Mouse (Mus musculus) lung, postnatal 0 days (tissue): ENCODE results near the gene Zhx3. TPM values are rescaled to one million over a fixed set of nuclear protein-coding genes. Genes with fewer than 3 reads are reported as not detected.

Source experiments
- ATAC-seq: fragments of 200-750 bp; cut with Nextera tagmentation; 2 replicates; pipeline ENCODE4 v1.8.0; 2017; ENCODE audit warnings: moderate library complexity
- DNase-seq: peaks from one replicate; pipeline ENCODE4 v3.0.0-alpha.2; 2016; ENCODE audit warnings: low spot score
- H3K27ac ChIP-seq: fragments of 300-500 bp; sonication (generic); 2 replicates; pipeline ENCODE4 v1.5.1; 2014; ENCODE audit warnings: antibody characterized with exemption, mild to moderate bottlenecking, low read length, mixed read lengths
- H3K27me3 ChIP-seq: fragments of 300-500 bp; sonication (generic); replicated peaks from 2 replicates; pipeline ENCODE4 v1.6.1; 2014; ENCODE audit warnings: low read length, mixed read lengths; ENCODE audit not compliant: insufficient read depth
- H3K36me3 ChIP-seq: fragments of 300-500 bp; sonication (generic); 2 replicates; pipeline ENCODE4 v1.6.1; 2014; ENCODE audit warnings: low read length, mixed read lengths; ENCODE audit not compliant: insufficient read depth
- H3K4me1 ChIP-seq: fragments of 300-500 bp; sonication (generic); 2 replicates; pipeline ENCODE4 v1.6.1; 2014; ENCODE audit warnings: antibody characterized with exemption, low read depth, low read length, mixed read lengths; ENCODE audit not compliant: insufficient read depth
- H3K4me2 ChIP-seq: fragments of 300-500 bp; sonication (generic); replicated peaks from 2 replicates; pipeline ENCODE4 v1.6.1; 2014; ENCODE audit warnings: low read depth, mild to moderate bottlenecking, low read length, moderate library complexity, mixed read lengths
- H3K4me3 ChIP-seq: fragments of 300-500 bp; sonication (generic); 2 replicates; pipeline ENCODE4 v1.5.1; 2014; ENCODE audit warnings: low read depth, low read length
- H3K9ac ChIP-seq: fragments of 300-500 bp; sonication (generic); replicated peaks from 2 replicates; pipeline ENCODE4 v1.6.1; 2014; ENCODE audit warnings: low read depth, mild to moderate bottlenecking
- H3K9me3 ChIP-seq: fragments of 300-500 bp; sonication (generic); 2 replicates; pipeline ENCODE4 v1.6.1; 2016; ENCODE audit warnings: low read length, mixed read lengths
- CTCF ChIP-seq: IDR thresholded peaks from 2 replicates; pipeline ENCODE4 v1.5.1; 2016; ENCODE audit warnings: antibody characterized with exemption, mild to moderate bottlenecking
- EP300 ChIP-seq: IDR thresholded peaks from 2 replicates; pipeline ENCODE4 v1.6.1; 2016; ENCODE audit warnings: antibody characterized with exemption, mild to moderate bottlenecking, control low read depth
- WGBS: fragments of 180-500 bp; shearing (Covaris S2); extraction: QIAGEN DNeasy Blood & Tissue Kit; methylation state at CpG from one replicate; pipeline ENCODE4 v1.1.7; 2014; 5-methylcytosine and 5-hydroxymethylcytosine counted together
- polyA plus RNA-seq: library from polyadenylated mRNA; unstranded; fragments of >200 nt; fragmentation: Nextera tagmentation; extraction: Ambion mirVana; gene quantifications from 2 replicates; pipeline ENCODE4 v1.2.1, GENCODE M21; 2015

The Zhx3 gene
- polyA plus RNA-seq, 1 experiment from 2014 or later = 10.9 TPM

GRCm38 (mm10) chr2:160734331-160734730, 138.5 kb downstream of the Zhx3 start:
- no peak for DNase-seq
- no peak for TF ChIP-seq EP300
- no peak for TF ChIP-seq CTCF
- Histone ChIP-seq H3K4me3 (peak overlapping the region; percentile 90; the same call in 1 of the 2 replicates), H3K36me3 (no peaks in the 10 kb centered on the region), H3K4me2 (peak overlapping the region; percentile 87), H3K9me3 (no peaks in the 10 kb centered on the region), H3K27me3 (no peaks in the 10 kb centered on the region), H3K9ac (no peak overlapping the region), H3K27ac (no peak overlapping the region; the same call in 1 of the 2 replicates), H3K4me1 (peaks cover 38% of the 10 kb centered on the region; the same call in 1 of the 2 replicates)
- ATAC-seq = no peak
- 57% methylated on average over 3 of the region's 3 CpGs for WGBS

- WGBS = 12% methylated on average over 7 of the region's 7 CpGs
- H3K9me3 ChIP-seq = no peaks in the 10 kb centered on the region
- DNase-seq (no peak), ATAC-seq (no peak)
- no peaks in the 10 kb centered on the region for H3K27me3 ChIP-seq
- H3K4me3 ChIP-seq = peak overlapping the region; percentile 90
- H3K4me2 ChIP-seq = peak overlapping the region; percentile 87
- peaks cover 30% of the 10 kb centered on the region; the same call in 1 of the 2 replicates for H3K4me1 ChIP-seq
- no peaks in the 10 kb centered on the region for H3K36me3 ChIP-seq
- H3K9ac ChIP-seq = peak overlapping the region; percentile 88
- TF ChIP-seq EP300 (no peak), CTCF (no peak)
- peak overlapping the region; percentile 92 for H3K27ac ChIP-seq
Observed at GRCm38 (mm10) chr2:160733131-160733531, 139.7 kb downstream of the Zhx3 start.

GRCm38 (mm10) chr2:160732420-160732995, 140.3 kb downstream of the Zhx3 start:
- no peaks in the 10 kb centered on the region for H3K36me3 ChIP-seq
- H3K27me3 ChIP-seq = no peaks in the 10 kb centered on the region
- no peak for ATAC-seq
- peak overlapping the region; percentile 90 for H3K4me3 ChIP-seq
- H3K9me3 ChIP-seq = no peaks in the 10 kb centered on the region
- H3K4me2 ChIP-seq = peak overlapping the region; percentile 87
- H3K27ac ChIP-seq = peak overlapping the region; percentile 92
- TF ChIP-seq EP300 = no peak
- no peak for TF ChIP-seq CTCF
- H3K4me1 ChIP-seq = peaks cover 23% of the 10 kb centered on the region; the same call in 1 of the 2 replicates
- WGBS = 8% methylated on average over 8 of the region's 9 CpGs
- peak overlapping the region; percentile 88 for H3K9ac ChIP-seq
- DNase-seq = no peak

GRCm38 (mm10) chr2:160731839-160732261, 140.9 kb downstream of the Zhx3 start:
- Histone ChIP-seq H3K4me3 (peak overlapping the region; percentile 90), H3K9ac (peak overlapping the region; percentile 88), H3K4me2 (peak overlapping the region; percentile 87), H3K27me3 (no peaks in the 10 kb centered on the region), H3K4me1 (peaks cover 21% of the 10 kb centered on the region; the same call in 1 of the 2 replicates), H3K36me3 (no peaks in the 10 kb centered on the region), H3K27ac (peak overlapping the region; percentile 92), H3K9me3 (no peaks in the 10 kb centered on the region)
- 1% methylated on average over 23 of the region's 32 CpGs for WGBS
- ATAC-seq = peak; percentile 40
- DNase-seq = peak; percentile 70
- TF ChIP-seq CTCF (peak; percentile 44), EP300 (no peak)

GRCm38 (mm10) chr2:160731117-160731838, 141.5 kb downstream of the Zhx3 start, which contains the start of gene Plcg1:
Plcg1 (plus strand) TSS chr2:160731300.
- Histone ChIP-seq H3K9me3 (no peaks in the 10 kb centered on the region), H3K27me3 (no peaks in the 10 kb centered on the region), H3K4me3 (peak within 1 kb of the TSS; percentile 90), H3K4me2 (peak within 1 kb of the TSS; percentile 87), H3K4me1 (peaks cover 21% of the 10 kb centered on the region; the same call in 1 of the 2 replicates), H3K27ac (peak within 1 kb of the TSS; percentile 92), H3K36me3 (no peaks in the 10 kb centered on the region), H3K9ac (peak within 1 kb of the TSS; percentile 88)
- TF ChIP-seq EP300 (no peak), CTCF (no peak)
- under 1% methylated on average over 32 of the region's 99 CpGs for WGBS
- peak; percentile 96 for DNase-seq
- ATAC-seq = peak; percentile 92

- H3K27ac ChIP-seq = peak overlapping the region; percentile 92; the same call in 1 of the 2 replicates
- H3K9me3 ChIP-seq = no peaks in the 10 kb centered on the region
- H3K4me2 ChIP-seq = peak overlapping the region; percentile 87
- 5% methylated on average over 19 of the region's 19 CpGs for WGBS
- DNase-seq = no peak
- H3K36me3 ChIP-seq = no peaks in the 10 kb centered on the region
- peak overlapping the region; percentile 88 for H3K9ac ChIP-seq
- peak overlapping the region; percentile 90 for H3K4me3 ChIP-seq
- no peak for ATAC-seq
- TF ChIP-seq CTCF = no peak
- no peak for TF ChIP-seq EP300
- peaks cover 21% of the 10 kb centered on the region; the same call in 1 of the 2 replicates for H3K4me1 ChIP-seq
- H3K27me3 ChIP-seq = no peaks in the 10 kb centered on the region
Observed at GRCm38 (mm10) chr2:160730797-160731116, 142.0 kb downstream of the Zhx3 start.
